Mouse (Mus musculus): Measurements from ENCODE around the gene Creb3. TPM values are rescaled to one million over a fixed set of nuclear protein-coding genes. Genes with fewer than 3 reads are reported as not detected.
"Not testable (repeated sequence)": the region's sequence is repeated elsewhere in the genome, so short reads cannot be mapped to it uniquely, and the experiment has no call there.

Gene Creb3
- polyA plus RNA-seq, 1 experiment from 2014 or later: 78.7 TPM

- no peak overlapping the region for H3K27ac ChIP-seq (ENCODE audit: low read length)
- no peak overlapping the region for H3K4me3 ChIP-seq (ENCODE audit: low read length)
- no peaks in the 10 kb centered on the region for H3K27me3 ChIP-seq (replicated peaks; ENCODE audit: control insufficient read depth, insufficient read depth, low read length)
- no peaks in the 10 kb centered on the region for H3K4me1 ChIP-seq (ENCODE audit: control insufficient read depth, insufficient read depth, low read length)
- peaks cover 7% of the 10 kb centered on the region; the same call in 1 of the 2 replicates for H3K36me3 ChIP-seq (ENCODE audit: control insufficient read depth, insufficient read depth, low read length)
- 58% methylated on average over 7 of the region's 7 CpGs for WGBS
- no peak for ATAC-seq
- no peaks in the 10 kb centered on the region for H3K9me3 ChIP-seq (ENCODE audit: control insufficient read depth, low read length)
- no peak overlapping the region for H3K9ac ChIP-seq (ENCODE audit: low read depth, low read length)
- no peak overlapping the region for H3K4me2 ChIP-seq (ENCODE audit: low read depth, low read length)
These were observed 25.5 kb downstream of the Creb3 start for GRCm38 (mm10) chr4:43587681-43588080.

GRCm38 (mm10) chr4:43591543-43591942, 29.4 kb downstream of the Creb3 start:
- no peaks in the 10 kb centered on the region for H3K4me1 ChIP-seq (ENCODE audit: control insufficient read depth, insufficient read depth, low read length)
- no peaks in the 10 kb centered on the region for H3K9me3 ChIP-seq (ENCODE audit: control insufficient read depth, low read length)
- ATAC-seq: no peak
- 49% methylated on average over 5 of the region's 5 CpGs for WGBS
- H3K9ac ChIP-seq (ENCODE audit: low read depth, low read length): no peak overlapping the region
- no peaks in the 10 kb centered on the region for H3K36me3 ChIP-seq (ENCODE audit: control insufficient read depth, insufficient read depth, low read length)
- no peak overlapping the region for H3K4me2 ChIP-seq (ENCODE audit: low read depth, low read length)
- H3K27ac ChIP-seq (ENCODE audit: low read length): no peak overlapping the region
- H3K27me3 ChIP-seq (replicated peaks; ENCODE audit: control insufficient read depth, insufficient read depth, low read length): no peaks in the 10 kb centered on the region
- H3K4me3 ChIP-seq (ENCODE audit: low read length): no peak overlapping the region

GRCm38 (mm10) chr4:43591961-43592360, 29.8 kb downstream of the Creb3 start:
- Histone ChIP-seq H3K27ac (ENCODE audit: low read length) (no peak overlapping the region), H3K9ac (ENCODE audit: low read depth, low read length) (no peak overlapping the region), H3K36me3 (ENCODE audit: control insufficient read depth, insufficient read depth, low read length) (no peaks in the 10 kb centered on the region), H3K4me1 (ENCODE audit: control insufficient read depth, insufficient read depth, low read length) (no peaks in the 10 kb centered on the region), H3K4me2 (ENCODE audit: low read depth, low read length) (no peak overlapping the region), H3K4me3 (ENCODE audit: low read length) (no peak overlapping the region), H3K27me3 (replicated peaks; ENCODE audit: control insufficient read depth, insufficient read depth, low read length) (no peaks in the 10 kb centered on the region), H3K9me3 (ENCODE audit: control insufficient read depth, low read length) (no peaks in the 10 kb centered on the region)
- no peak for ATAC-seq
- 79% methylated on average over 3 of the region's 3 CpGs for WGBS

- Histone ChIP-seq H3K9me3 (ENCODE audit: control insufficient read depth, low read length) (no peaks in the 10 kb centered on the region), H3K27ac (ENCODE audit: low read length) (no peak overlapping the region), H3K4me1 (ENCODE audit: control insufficient read depth, insufficient read depth, low read length) (no peaks in the 10 kb centered on the region), H3K9ac (ENCODE audit: low read depth, low read length) (no peak overlapping the region), H3K27me3 (replicated peaks; ENCODE audit: control insufficient read depth, insufficient read depth, low read length) (no peaks in the 10 kb centered on the region), H3K4me2 (ENCODE audit: low read depth, low read length) (no peak overlapping the region), H3K4me3 (ENCODE audit: low read length) (no peak overlapping the region), H3K36me3 (ENCODE audit: control insufficient read depth, insufficient read depth, low read length) (no peaks in the 10 kb centered on the region)
- 38% methylated on average over 3 of the region's 3 CpGs for WGBS
- no peak for ATAC-seq
These were observed 31.3 kb downstream of the Creb3 start for GRCm38 (mm10) chr4:43593453-43593852.

- WGBS: 81% methylated on average over 2 of the region's 2 CpGs
- not testable (repeated sequence) for H3K27me3 ChIP-seq (replicated peaks; ENCODE audit: control insufficient read depth, insufficient read depth, low read length); H3K4me1 ChIP-seq (ENCODE audit: control insufficient read depth, insufficient read depth, low read length); ATAC-seq; H3K36me3 ChIP-seq (ENCODE audit: control insufficient read depth, insufficient read depth, low read length); H3K9ac ChIP-seq (ENCODE audit: low read depth, low read length); H3K9me3 ChIP-seq (ENCODE audit: control insufficient read depth, low read length); H3K4me3 ChIP-seq (ENCODE audit: low read length); H3K4me2 ChIP-seq (ENCODE audit: low read depth, low read length); H3K27ac ChIP-seq (ENCODE audit: low read length)
These were observed 34.5 kb downstream of the Creb3 start for GRCm38 (mm10) chr4:43596597-43596996.

GRCm38 (mm10) chr4:43598200-43598599, 36.1 kb downstream of the Creb3 start:
- Histone ChIP-seq H3K9me3 (ENCODE audit: control insufficient read depth, low read length) (no peaks in the 10 kb centered on the region), H3K27me3 (replicated peaks; ENCODE audit: control insufficient read depth, insufficient read depth, low read length) (no peaks in the 10 kb centered on the region), H3K4me2 (ENCODE audit: low read depth, low read length) (no peak overlapping the region), H3K4me3 (ENCODE audit: low read length) (no peak overlapping the region), H3K27ac (ENCODE audit: low read length) (no peak overlapping the region), H3K4me1 (ENCODE audit: control insufficient read depth, insufficient read depth, low read length) (no peaks in the 10 kb centered on the region), H3K9ac (ENCODE audit: low read depth, low read length) (no peak overlapping the region), H3K36me3 (ENCODE audit: control insufficient read depth, insufficient read depth, low read length) (no peaks in the 10 kb centered on the region)
- WGBS: 86% methylated on average over 4 of the region's 4 CpGs
- 0 out of 2 replicates have a peak, but pooled peaks have one; percentile 46 for ATAC-seq

- no peak overlapping the region for H3K9ac ChIP-seq (ENCODE audit: low read depth, low read length)
- no peaks in the 10 kb centered on the region for H3K9me3 ChIP-seq (ENCODE audit: control insufficient read depth, low read length)
- H3K4me2 ChIP-seq (ENCODE audit: low read depth, low read length): no peak overlapping the region
- no peak overlapping the region for H3K27ac ChIP-seq (ENCODE audit: low read length)
- H3K4me3 ChIP-seq (ENCODE audit: low read length): no peak overlapping the region
- no peaks in the 10 kb centered on the region for H3K27me3 ChIP-seq (replicated peaks; ENCODE audit: control insufficient read depth, insufficient read depth, low read length)
- ATAC-seq: no peak
- no peaks in the 10 kb centered on the region for H3K36me3 ChIP-seq (ENCODE audit: control insufficient read depth, insufficient read depth, low read length)
- H3K4me1 ChIP-seq (ENCODE audit: control insufficient read depth, insufficient read depth, low read length): no peaks in the 10 kb centered on the region
- WGBS: 76% methylated on average over 7 of the region's 7 CpGs
These were observed 36.7 kb downstream of the Creb3 start for GRCm38 (mm10) chr4:43598650-43599380.

- no peak for ATAC-seq
- WGBS: 77% methylated on average over 9 of the region's 9 CpGs
These were observed 38.2 kb downstream of the Creb3 start for GRCm38 (mm10) chr4:43600195-43600934.

GRCm38 (mm10) chr4:43604099-43604498, 42.0 kb downstream of the Creb3 start:
- no peaks in the 10 kb centered on the region for H3K36me3 ChIP-seq (ENCODE audit: control insufficient read depth, insufficient read depth, low read length)
- H3K4me1 ChIP-seq (ENCODE audit: control insufficient read depth, insufficient read depth, low read length): no peaks in the 10 kb centered on the region
- no peaks in the 10 kb centered on the region for H3K27me3 ChIP-seq (replicated peaks; ENCODE audit: control insufficient read depth, insufficient read depth, low read length)
- no peak for ATAC-seq
- 66% methylated on average over 3 of the region's 3 CpGs for WGBS
- no peak overlapping the region for H3K4me3 ChIP-seq (ENCODE audit: low read length)
- H3K9me3 ChIP-seq (ENCODE audit: control insufficient read depth, low read length): no peaks in the 10 kb centered on the region
- H3K27ac ChIP-seq (ENCODE audit: low read length): no peak overlapping the region
- no peak overlapping the region for H3K4me2 ChIP-seq (ENCODE audit: low read depth, low read length)
- H3K9ac ChIP-seq (ENCODE audit: low read depth, low read length): no peak overlapping the region

More at GRCm38 (mm10) chr4:43600195-43600934, 38.2 kb downstream of the Creb3 start:
- no peaks in the 10 kb centered on the region for H3K36me3 ChIP-seq (ENCODE audit: control insufficient read depth, insufficient read depth, low read length)
- no peaks in the 10 kb centered on the region for H3K27me3 ChIP-seq (replicated peaks; ENCODE audit: control insufficient read depth, insufficient read depth, low read length)
- H3K4me3 ChIP-seq (ENCODE audit: low read length): no peak overlapping the region
- no peak overlapping the region for H3K4me2 ChIP-seq (ENCODE audit: low read depth, low read length)
- no peaks in the 10 kb centered on the region for H3K9me3 ChIP-seq (ENCODE audit: control insufficient read depth, low read length)
- H3K27ac ChIP-seq (ENCODE audit: low read length): no peak overlapping the region
- H3K4me1 ChIP-seq (ENCODE audit: control insufficient read depth, insufficient read depth, low read length): no peaks in the 10 kb centered on the region
- H3K9ac ChIP-seq (ENCODE audit: low read depth, low read length): no peak overlapping the region

Data from intestine, embryonic 16.5 days (tissue).